Mouse (Mus musculus) MEL (cell line): ENCODE measurements around the gene Pink1. TPM values are rescaled to one million over a fixed set of nuclear protein-coding genes. Genes with fewer than 3 reads are reported as not detected.

Source experiments
- DNase-seq: peaks from one replicate; pipeline ENCODE4 v3.0.0; 2011; ENCODE audit warnings: low read depth, low spot score
- H3K27ac ChIP-seq: 2 replicates; pipeline ENCODE4 v1.5.1; 2012; ENCODE audit warnings: low read depth, mild to moderate bottlenecking, control low read depth, low read length, moderate library complexity; ENCODE audit not compliant: control insufficient read depth
- H3K27me3 ChIP-seq, 2 experiments: fragments of 150-350 bp in 1 of 2; sonication (generic) in 1 of 2; 2 replicates each; pipeline ENCODE4 v1.6.1; 2012; ENCODE audit warnings: low read length in 2 of 2, mild to moderate bottlenecking in 2 of 2, improper control_type of control experiment in 1 of 2, moderate library complexity in 1 of 2; ENCODE audit not compliant: insufficient read depth in 2 of 2, control insufficient read depth in 1 of 2
- H3K36me3 ChIP-seq, 2 experiments: 2 replicates each; pipeline ENCODE4 v1.6.1; 2012 to 2014; ENCODE audit warnings: low read length in 2 of 2, improper control_type of control experiment in 1 of 2, inconsistent platforms in 1 of 2, mild to moderate bottlenecking in 1 of 2; ENCODE audit not compliant: insufficient read depth in 2 of 2, control insufficient read depth in 1 of 2
- H3K4me1 ChIP-seq, 2 experiments: fragments of 150-350 bp in 1 of 2; sonication (generic) in 1 of 2; 2 replicates each; pipeline ENCODE4 v1.6.1; 2012; ENCODE audit warnings: low read length in 2 of 2, improper control_type of control experiment in 1 of 2, mild to moderate bottlenecking in 1 of 2; ENCODE audit not compliant: insufficient read depth in 2 of 2, control insufficient read depth in 1 of 2
- H3K4me3 ChIP-seq, 2 experiments: fragments of 150-350 bp in 1 of 2; sonication (generic) in 1 of 2; 2 replicates each; pipeline ENCODE4 v1.5.1; 2012; ENCODE audit warnings: low read depth in 2 of 2, low read length in 2 of 2, mild to moderate bottlenecking in 2 of 2, moderate library complexity in 2 of 2, control low read depth in 1 of 2, improper control_type of control experiment in 1 of 2; ENCODE audit not compliant: control insufficient read depth in 1 of 2, insufficient read depth in 1 of 2
- H3K79me2 ChIP-seq: 2 replicates; pipeline ENCODE4 v1.6.1; 2012; ENCODE audit warnings: mild to moderate bottlenecking, low read length, moderate library complexity; ENCODE audit not compliant: control insufficient read depth, poor library complexity, insufficient read depth
- H3K9ac ChIP-seq: 2 replicates; pipeline ENCODE4 v1.6.1; 2012; ENCODE audit warnings: low read depth, mild to moderate bottlenecking, control low read depth, low read length, moderate library complexity; ENCODE audit not compliant: control insufficient read depth, poor library complexity, severe bottlenecking
- H3K9me3 ChIP-seq: fragments of 150-350 bp; sonication (generic); replicated peaks from 2 replicates; pipeline ENCODE4 v1.6.1; 2012; ENCODE audit warnings: mild to moderate bottlenecking, low read length, improper control_type of control experiment, moderate library complexity; ENCODE audit not compliant: insufficient read depth
- BHLHE40 ChIP-seq: IDR thresholded peaks from 2 replicates; pipeline ENCODE4 v1.6.1; 2012; ENCODE audit warnings: low read depth, mild to moderate bottlenecking, inconsistent platforms, low read length, improper control_type of control experiment, borderline replicate concordance
- CHD1 ChIP-seq: IDR thresholded peaks from 2 replicates; pipeline ENCODE4 v1.6.1; 2012; ENCODE audit warnings: low read depth, mild to moderate bottlenecking, inconsistent platforms, low read length, improper control_type of control experiment
- CHD2 ChIP-seq: IDR thresholded peaks from 2 replicates; pipeline ENCODE4 v1.6.1; 2011; ENCODE audit warnings: low read length, improper control_type of control experiment
- CTCF ChIP-seq, 3 experiments: IDR thresholded peaks in 2 of 3; conservative IDR thresholded peaks in 1 of 3; 2 replicates each; pipeline ENCODE4 v1.5.1; 2011 to 2012; ENCODE audit warnings: low read length in 3 of 3, low read depth in 2 of 3, mild to moderate bottlenecking in 2 of 3, improper control_type of control experiment in 1 of 3, inconsistent platforms in 1 of 3, mixed read lengths in 1 of 3, moderate library complexity in 1 of 3; ENCODE audit not compliant: control insufficient read depth in 1 of 3, insufficient read depth in 1 of 3, poor library complexity in 1 of 3, severe bottlenecking in 1 of 3
- E2F4 ChIP-seq: IDR thresholded peaks from 2 replicates; pipeline ENCODE4 v1.6.1; 2011; ENCODE audit warnings: low read depth, low read length, improper control_type of control experiment, borderline replicate concordance
- ELF1 ChIP-seq: IDR thresholded peaks from 2 replicates; pipeline ENCODE4 v1.6.1; 2014; ENCODE audit warnings: low read depth, mild to moderate bottlenecking, inconsistent platforms, low read length, improper control_type of control experiment, moderate library complexity
- EP300 ChIP-seq, 2 experiments: IDR thresholded peaks; 2 replicates each; pipeline ENCODE4 v1.6.1; 2011; ENCODE audit warnings: improper control_type of control experiment in 2 of 2, low read length in 2 of 2, low read depth in 1 of 2, mild to moderate bottlenecking in 1 of 2
- ETS1 ChIP-seq: IDR thresholded peaks from 2 replicates; pipeline ENCODE4 v1.6.1; 2012; ENCODE audit warnings: low read depth, mild to moderate bottlenecking, inconsistent platforms, low read length, improper control_type of control experiment, moderate library complexity
- GABPA ChIP-seq: IDR thresholded peaks from 2 replicates; pipeline ENCODE4 v1.6.1; 2012; ENCODE audit warnings: low read depth, mild to moderate bottlenecking, inconsistent platforms, low read length, improper control_type of control experiment, moderate library complexity
- GATA1 ChIP-seq: IDR thresholded peaks from 2 replicates; pipeline ENCODE4 v1.6.1; 2011; ENCODE audit warnings: low read depth, low read length, improper control_type of control experiment
- HCFC1 ChIP-seq: IDR thresholded peaks from 2 replicates; pipeline ENCODE4 v1.6.1; 2012; ENCODE audit warnings: low read depth, mild to moderate bottlenecking, inconsistent platforms, low read length, improper control_type of control experiment, moderate library complexity
- JUND ChIP-seq: IDR thresholded peaks from 2 replicates; pipeline ENCODE4 v1.6.1; 2011; ENCODE audit warnings: low read depth, mild to moderate bottlenecking, improper control_type of control experiment, low read length
- KAT2A ChIP-seq: conservative IDR thresholded peaks from 2 replicates; pipeline ENCODE4 v1.6.1; 2012; ENCODE audit warnings: low read depth, low read length, improper control_type of control experiment, inconsistent platforms
- MAFK ChIP-seq: IDR thresholded peaks from 2 replicates; pipeline ENCODE4 v1.6.1; 2011; ENCODE audit warnings: low read depth, mild to moderate bottlenecking, low read length, improper control_type of control experiment, borderline replicate concordance
- MAX ChIP-seq: IDR thresholded peaks from 2 replicates; pipeline ENCODE4 v1.6.1; 2011; ENCODE audit warnings: low read length, improper control_type of control experiment
- MAZ ChIP-seq: IDR thresholded peaks from 2 replicates; pipeline ENCODE4 v1.6.1; 2012; ENCODE audit warnings: low read depth, mild to moderate bottlenecking, inconsistent platforms, low read length, improper control_type of control experiment
- MEF2A ChIP-seq: IDR thresholded peaks from 2 replicates; pipeline ENCODE4 v1.6.1; 2014; ENCODE audit warnings: low read depth, mild to moderate bottlenecking, inconsistent platforms, low read length, improper control_type of control experiment; ENCODE audit not compliant: poor library complexity, insufficient replicate concordance, severe bottlenecking; ENCODE audit errors: extremely low read depth
- MXI1 ChIP-seq: IDR thresholded peaks from 2 replicates; pipeline ENCODE4 v1.6.1; 2011; ENCODE audit warnings: mild to moderate bottlenecking, low read depth, low read length, improper control_type of control experiment
- MYB ChIP-seq: IDR thresholded peaks from 2 replicates; pipeline ENCODE4 v1.6.1; 2011; ENCODE audit warnings: mild to moderate bottlenecking, low read depth, low read length, improper control_type of control experiment
- MYC ChIP-seq: IDR thresholded peaks from 2 replicates; pipeline ENCODE4 v1.6.1; 2011; ENCODE audit warnings: low read depth, mild to moderate bottlenecking, low read length, improper control_type of control experiment, moderate library complexity
- NELFE ChIP-seq: IDR thresholded peaks from 2 replicates; pipeline ENCODE4 v1.6.1; 2011; ENCODE audit warnings: low read depth, low read length, improper control_type of control experiment
- NRF1 ChIP-seq: IDR thresholded peaks from 2 replicates; pipeline ENCODE4 v1.6.1; 2014; ENCODE audit warnings: low read depth, mild to moderate bottlenecking, inconsistent platforms, low read length, improper control_type of control experiment, moderate library complexity; ENCODE audit not compliant: poor library complexity, insufficient read depth, severe bottlenecking
- POLR2A ChIP-seq, 2 experiments: IDR thresholded peaks; 2 replicates each; pipeline ENCODE4 v1.6.1; 2011 to 2012; ENCODE audit warnings: low read length in 2 of 2, mild to moderate bottlenecking in 2 of 2, control low read depth in 1 of 2, improper control_type of control experiment in 1 of 2, low read depth in 1 of 2, moderate library complexity in 1 of 2; ENCODE audit not compliant: control insufficient read depth in 1 of 2, insufficient read depth in 1 of 2, poor library complexity in 1 of 2
- POLR2AphosphoS2 ChIP-seq: IDR thresholded peaks from 2 replicates; pipeline ENCODE4 v1.6.1; 2011; ENCODE audit warnings: low read length, improper control_type of control experiment
- POLR2AphosphoS5 ChIP-seq: IDR thresholded peaks from 2 replicates; pipeline ENCODE4 v1.6.1; 2012; ENCODE audit warnings: low read depth, borderline replicate concordance, mild to moderate bottlenecking, inconsistent platforms, low read length, moderate library complexity, mixed read lengths
- RAD21 ChIP-seq: IDR thresholded peaks from 2 replicates; pipeline ENCODE4 v1.6.1; 2011; ENCODE audit warnings: mild to moderate bottlenecking, low read depth, low read length, improper control_type of control experiment
- RCOR1 ChIP-seq: IDR thresholded peaks from 2 replicates; pipeline ENCODE4 v1.6.1; 2012; ENCODE audit warnings: low read depth, mild to moderate bottlenecking, inconsistent platforms, low read length, improper control_type of control experiment
- SMC3 ChIP-seq: IDR thresholded peaks from 2 replicates; pipeline ENCODE4 v1.6.1; 2011; ENCODE audit warnings: low read depth, low read length, improper control_type of control experiment
- TAL1 ChIP-seq: IDR thresholded peaks from 2 replicates; pipeline ENCODE4 v1.6.1; 2012; ENCODE audit warnings: mild to moderate bottlenecking, inconsistent platforms, low read length, moderate library complexity, mixed read lengths
- TBP ChIP-seq: IDR thresholded peaks from 2 replicates; pipeline ENCODE4 v1.8.0; 2011; ENCODE audit warnings: low read depth, low read length, improper control_type of control experiment
- TCF12 ChIP-seq: IDR thresholded peaks from 2 replicates; pipeline ENCODE4 v1.6.1; 2014; ENCODE audit warnings: low read depth, mild to moderate bottlenecking, inconsistent platforms, low read length, improper control_type of control experiment, moderate library complexity
- UBTF ChIP-seq: IDR thresholded peaks from 2 replicates; pipeline ENCODE4 v1.6.1; 2012; ENCODE audit warnings: low read depth, mild to moderate bottlenecking, inconsistent platforms, low read length, improper control_type of control experiment, moderate library complexity, borderline replicate concordance; ENCODE audit not compliant: insufficient read depth
- USF1 ChIP-seq: IDR thresholded peaks from 2 replicates; pipeline ENCODE4 v1.6.1; 2014; ENCODE audit warnings: low read depth, mild to moderate bottlenecking, inconsistent platforms, low read length, improper control_type of control experiment, moderate library complexity
- USF2 ChIP-seq, 2 experiments: IDR thresholded peaks; 2 replicates each; pipeline ENCODE4 v1.6.1; 2011 to 2012; ENCODE audit warnings: improper control_type of control experiment in 2 of 2, low read length in 2 of 2, borderline replicate concordance in 1 of 2, inconsistent platforms in 1 of 2, low read depth in 1 of 2, mild to moderate bottlenecking in 1 of 2; ENCODE audit not compliant: insufficient read depth in 1 of 2
- ZC3H11A ChIP-seq: IDR thresholded peaks from 2 replicates; pipeline ENCODE4 v1.6.1; 2012; ENCODE audit warnings: low read depth, mild to moderate bottlenecking, inconsistent platforms, low read length, improper control_type of control experiment
- ZKSCAN1 ChIP-seq: IDR thresholded peaks from 2 replicates; pipeline ENCODE4 v1.6.1; 2012; ENCODE audit warnings: low read depth, mild to moderate bottlenecking, inconsistent platforms, low read length, improper control_type of control experiment, moderate library complexity
- ZMIZ1 ChIP-seq: IDR thresholded peaks from 2 replicates; pipeline ENCODE4 v1.6.1; 2012; ENCODE audit warnings: low read depth, mild to moderate bottlenecking, inconsistent platforms, low read length, improper control_type of control experiment, moderate library complexity
- ZNF384 ChIP-seq: IDR thresholded peaks from 2 replicates; pipeline ENCODE4 v1.6.1; 2012; ENCODE audit warnings: low read depth, mild to moderate bottlenecking, inconsistent platforms, low read length, improper control_type of control experiment
- polyA plus RNA-seq, 2 experiments: library from polyadenylated mRNA; stranded (reverse) in 1 of 2; unstranded in 1 of 2; fragments of >175 nt in 1 of 2; fragments of >200 nt in 1 of 2; gene quantifications; 2 replicates each; pipeline versions ENCODE4 v1.2.1 to v1.2.4; 2012; ENCODE audit warnings: low replicate concordance in 2 of 2, low read depth in 1 of 2; ENCODE audit not compliant: insufficient read length in 2 of 2, insufficient read depth in 1 of 2, missing spikeins in 1 of 2
- total RNA-seq: library from RNA; depleted of rRNA; stranded (reverse); fragments of 300-350 nt; gene quantifications from 2 replicates; pipeline ENCODE4 v1.2.3, GENCODE M21; 2012

Gene Pink1
- total and polyA plus RNA-seq, 3 experiments, result 21.2 to 22.1 TPM; not detected in 1

- H3K27ac ChIP-seq, result peak overlapping the region; percentile 87
- peaks cover 11 to 20% of the 10 kb centered on the region in 2 experiments for H3K36me3 ChIP-seq
- H3K79me2 ChIP-seq, result peaks cover 29% of the 10 kb centered on the region
- no peaks in the 10 kb centered on the region for H3K9me3 ChIP-seq
- H3K4me3 ChIP-seq, result no peak overlapping the region
- no peaks in the 10 kb centered on the region for H3K27me3 ChIP-seq
- peak; percentile 97 for DNase-seq
- peak overlapping the region; percentile 44 for H3K9ac ChIP-seq
- peaks cover 9 to 28% of the 10 kb centered on the region in 2 experiments; a peak in 3 of 4 replicates for H3K4me1 ChIP-seq
- TF ChIP-seq SMC3, result no peak
- peak; percentile 5; the same call in 1 of the 2 replicates for TF ChIP-seq TAL1
- no peak for TF ChIP-seq ZC3H11A
- no peak for TF ChIP-seq POLR2AphosphoS2
- no peak for TF ChIP-seq POLR2A (IDR thresholded peaks at IDR 0.05; ENCODE audit: control insufficient read depth in 1 of 2, insufficient read depth in 1 of 2, low read depth in 1 of 2, low read length in 2 of 2, poor library complexity in 1 of 2)
- TF ChIP-seq ZKSCAN1, result no peak
- no peak for TF ChIP-seq KAT2A
- no peak for TF ChIP-seq MAZ
- 0 out of 2 replicates have a peak, but pooled peaks have one; percentile 42 for TF ChIP-seq HCFC1
- TF ChIP-seq ELF1, result peak; percentile 78
- no peak for TF ChIP-seq TBP
- peak; percentile 34; the same call in 1 of the 2 replicates for TF ChIP-seq NRF1
- TF ChIP-seq CHD1, result no peak
- no peak for TF ChIP-seq JUND
- no peak for TF ChIP-seq NELFE
- TF ChIP-seq POLR2AphosphoS5, result no peak
- TF ChIP-seq RCOR1, result no peak
- peak; percentile 82 for TF ChIP-seq MXI1
- no peak for TF ChIP-seq USF2 (IDR thresholded peaks at IDR 0.05; ENCODE audit: borderline replicate concordance in 1 of 2, insufficient read depth in 1 of 2, low read depth in 1 of 2, low read length in 2 of 2)
- TF ChIP-seq MAX, result peak; percentile 53; the same call in 1 of the 2 replicates
- peak; percentile 81 for TF ChIP-seq ETS1
- TF ChIP-seq USF1, result no peak
- TF ChIP-seq ZMIZ1, result no peak
- TF ChIP-seq RAD21, result no peak
- TF ChIP-seq CHD2, result no peak
- TF ChIP-seq GATA1, result no peak
- no peak for TF ChIP-seq GABPA
- peak; percentile 46 to 50; a peak in 2 of 4 replicates for TF ChIP-seq EP300 (IDR thresholded peaks at IDR 0.05; ENCODE audit: low read depth in 1 of 2, low read length in 2 of 2)
- no peak for TF ChIP-seq E2F4
- no peak; the same call in 1 of the 2 replicates for TF ChIP-seq TCF12
- TF ChIP-seq ZNF384, result no peak
- no peak for TF ChIP-seq MEF2A
- no peak for TF ChIP-seq UBTF
- TF ChIP-seq MYC, result 0 out of 2 replicates have a peak, but pooled peaks have one; percentile 57
- no peak for TF ChIP-seq MAFK
- TF ChIP-seq BHLHE40, result no peak
- TF ChIP-seq CTCF (IDR thresholded peaks at IDR 0.05 in 2 of 3, conservative IDR thresholded peaks at IDR 0.05 in 1 of 3; ENCODE audit: control insufficient read depth in 1 of 3, insufficient read depth in 1 of 3, low read depth in 2 of 3, low read length in 3 of 3, poor library complexity in 1 of 3, severe bottlenecking in 1 of 3), result no peak
- no peak for TF ChIP-seq MYB
Observed at GRCm38 (mm10) chr4:138307739-138308138, 18.4 kb downstream of the Pink1 start.
